Mouse (Mus musculus): ENCODE measurements around the gene Zfp644. TPM values are rescaled to one million over a fixed set of nuclear protein-coding genes. Genes with fewer than 3 reads are reported as not detected.
"Not testable (repeated sequence)": the region's sequence is repeated elsewhere in the genome, so short reads cannot be mapped to it uniquely, and the experiment has no call there.

Zfp644 gene
- polyA plus RNA-seq, 1 experiment, result 32.0 TPM

DNA sequence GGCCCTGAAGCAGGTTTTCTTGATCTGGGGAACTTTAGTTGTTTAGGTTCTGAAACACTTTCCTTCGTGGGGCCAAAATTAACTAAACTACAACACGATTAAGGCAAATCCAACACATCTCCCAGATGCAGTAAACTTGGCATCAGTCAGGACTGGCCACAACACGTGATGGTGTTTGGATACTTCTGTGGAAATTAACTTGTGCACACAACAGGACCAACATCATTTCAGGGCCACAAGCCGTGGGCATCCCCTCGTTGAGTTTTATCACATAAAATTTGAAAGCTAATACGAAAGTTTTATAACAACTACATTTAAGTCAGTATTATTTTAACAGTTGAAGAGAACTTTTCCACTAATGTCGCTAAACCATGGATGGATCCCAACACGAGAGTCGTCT lies 1.9 kb downstream of the Zfp644 start:
- Histone ChIP-seq H3K4me1 (replicated peaks; ENCODE audit: control insufficient read depth, insufficient read depth, low read length) (peaks cover 8% of the 10 kb centered on the region; the same call in 1 of the 2 replicates), H3K36me3 (ENCODE audit: control insufficient read depth, insufficient read depth, low read length) (0 out of 2 replicates have a peak, but pooled peaks cover 5% of the 10 kb centered on the region), H3K27me3 (ENCODE audit: control insufficient read depth, insufficient read depth, low read length) (no peaks in the 10 kb centered on the region), H3K27ac (ENCODE audit: control insufficient read depth, insufficient read depth, low read length) (no peak overlapping the region), H3K4me3 (ENCODE audit: control insufficient read depth, insufficient read depth, low read length) (peak overlapping the region; percentile 72)
- WGBS, result 42% methylated on average over 9 of the region's 9 CpGs
- no peak for TF ChIP-seq CTCF (IDR thresholded peaks at IDR 0.05; ENCODE audit: borderline replicate concordance, control insufficient read depth, extremely low read depth, insufficient read depth, low read length, poor library complexity)
- no peak for TF ChIP-seq POLR2A (IDR thresholded peaks at IDR 0.05; ENCODE audit: control insufficient read depth, extremely low read depth, insufficient read depth, low read length, poor library complexity)
- no peak for DNase-seq

DNA sequence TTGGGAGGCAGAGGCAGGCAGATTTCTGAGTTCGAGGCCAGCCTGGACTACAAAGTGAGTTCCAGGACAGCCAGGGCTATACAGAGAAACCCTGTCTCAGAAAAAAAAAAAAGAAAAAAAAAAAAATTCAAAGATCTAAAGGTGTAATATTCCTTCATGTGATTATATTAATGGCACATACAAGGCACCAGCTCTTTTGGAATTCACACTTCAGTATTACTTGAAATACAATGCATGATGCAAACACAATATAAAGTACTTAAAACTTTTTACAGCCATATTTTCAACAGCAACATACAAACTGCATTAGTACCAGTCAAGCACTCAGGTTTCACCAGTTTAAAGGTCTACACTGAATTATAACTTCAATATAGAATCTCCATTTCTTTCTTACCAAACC lies 2.4 kb downstream of the Zfp644 start:
- DNase-seq, result no peak
- H3K4me1 ChIP-seq (replicated peaks; ENCODE audit: control insufficient read depth, insufficient read depth, low read length), result peaks cover 8% of the 10 kb centered on the region; the same call in 1 of the 2 replicates
- 0 out of 2 replicates have a peak, but pooled peaks cover 5% of the 10 kb centered on the region for H3K36me3 ChIP-seq (ENCODE audit: control insufficient read depth, insufficient read depth, low read length)
- no peak overlapping the region for H3K4me3 ChIP-seq (ENCODE audit: control insufficient read depth, insufficient read depth, low read length)
- H3K27ac ChIP-seq (ENCODE audit: control insufficient read depth, insufficient read depth, low read length), result no peak overlapping the region
- no peak for TF ChIP-seq POLR2A (IDR thresholded peaks at IDR 0.05; ENCODE audit: control insufficient read depth, extremely low read depth, insufficient read depth, low read length, poor library complexity)
- TF ChIP-seq CTCF (IDR thresholded peaks at IDR 0.05; ENCODE audit: borderline replicate concordance, control insufficient read depth, extremely low read depth, insufficient read depth, low read length, poor library complexity), result no peak
- WGBS, result 96% methylated on average over 1 of the region's 1 CpGs
- no peaks in the 10 kb centered on the region for H3K27me3 ChIP-seq (ENCODE audit: control insufficient read depth, insufficient read depth, low read length)

DNA sequence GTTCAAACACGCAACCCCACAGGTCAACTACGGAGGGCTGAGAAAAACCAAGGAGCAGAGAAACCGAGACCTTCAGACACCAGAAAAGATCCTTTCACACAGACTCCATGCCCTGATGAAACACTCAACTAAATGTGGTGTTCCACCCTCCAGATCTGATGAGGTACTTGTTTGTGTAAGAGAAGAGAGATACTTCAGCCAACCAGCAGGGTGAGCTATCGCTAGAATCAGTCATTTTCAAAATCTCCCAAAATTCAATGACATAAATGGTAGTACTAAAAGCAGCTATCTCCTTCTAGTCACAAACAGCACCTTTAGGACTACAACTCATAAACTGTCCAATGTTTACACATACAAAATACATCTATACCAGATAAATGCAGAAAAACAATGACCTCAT lies 4.1 kb downstream of the Zfp644 start:
- no peak for TF ChIP-seq CTCF (IDR thresholded peaks at IDR 0.05; ENCODE audit: borderline replicate concordance, control insufficient read depth, extremely low read depth, insufficient read depth, low read length, poor library complexity)
- no peak for TF ChIP-seq POLR2A (IDR thresholded peaks at IDR 0.05; ENCODE audit: control insufficient read depth, extremely low read depth, insufficient read depth, low read length, poor library complexity)
- Histone ChIP-seq H3K27ac (ENCODE audit: control insufficient read depth, insufficient read depth, low read length) (no peak overlapping the region), H3K4me1 (replicated peaks; ENCODE audit: control insufficient read depth, insufficient read depth, low read length) (peaks cover 8% of the 10 kb centered on the region; the same call in 1 of the 2 replicates), H3K4me3 (ENCODE audit: control insufficient read depth, insufficient read depth, low read length) (no peak overlapping the region), H3K36me3 (ENCODE audit: control insufficient read depth, insufficient read depth, low read length) (0 out of 2 replicates have a peak, but pooled peaks cover 5% of the 10 kb centered on the region), H3K27me3 (ENCODE audit: control insufficient read depth, insufficient read depth, low read length) (no peaks in the 10 kb centered on the region)
- peak; percentile 56 for DNase-seq
- WGBS, result 79% methylated on average over 4 of the region's 4 CpGs

DNA sequence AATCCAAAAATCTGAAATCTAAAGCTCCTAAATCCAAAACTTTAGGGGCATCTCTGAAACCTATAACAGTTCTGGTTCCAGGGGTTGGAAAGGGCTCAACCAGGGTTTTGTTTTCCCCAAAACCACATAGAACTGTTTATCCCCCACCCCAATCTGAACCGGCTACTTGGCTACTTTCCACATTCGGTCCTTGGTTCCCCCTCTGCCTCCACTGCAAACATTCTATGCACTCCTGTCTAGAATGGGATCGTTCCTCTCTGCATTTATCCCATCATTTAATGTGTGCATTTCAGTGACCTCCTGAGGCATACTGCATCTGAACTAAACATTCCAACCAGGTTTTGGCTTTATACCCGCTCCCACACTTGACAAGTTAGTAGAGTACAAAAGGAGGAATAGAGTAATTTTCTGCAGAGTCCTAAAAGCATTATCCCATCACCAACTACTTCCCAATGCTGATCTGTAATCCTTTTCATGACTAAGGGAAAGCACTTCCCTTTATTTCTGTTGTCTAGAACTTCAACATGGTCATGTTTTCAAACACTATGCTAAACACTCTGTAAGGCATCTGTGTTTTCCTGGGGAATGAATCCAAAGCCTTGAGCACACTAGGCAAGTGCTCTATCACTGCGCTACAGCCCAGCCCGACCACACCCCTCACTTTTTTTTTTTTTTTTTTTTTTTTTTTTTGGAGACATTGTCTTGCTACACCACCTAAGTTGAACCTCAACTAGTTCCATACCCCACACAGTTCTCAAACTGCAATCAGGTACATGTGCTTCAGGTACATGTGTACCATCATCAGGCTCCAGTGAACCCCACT lies 16.2 kb downstream of the Zfp644 start:
- no peak overlapping the region for H3K27ac ChIP-seq (ENCODE audit: control insufficient read depth, insufficient read depth, low read length)
- TF ChIP-seq POLR2A (IDR thresholded peaks at IDR 0.05; ENCODE audit: control insufficient read depth, extremely low read depth, insufficient read depth, low read length, poor library complexity) (no peak), CTCF (IDR thresholded peaks at IDR 0.05; ENCODE audit: borderline replicate concordance, control insufficient read depth, extremely low read depth, insufficient read depth, low read length, poor library complexity) (no peak)
- peaks cover 6% of the 10 kb centered on the region for H3K4me1 ChIP-seq (replicated peaks; ENCODE audit: control insufficient read depth, insufficient read depth, low read length)
- no peaks in the 10 kb centered on the region for H3K27me3 ChIP-seq (ENCODE audit: control insufficient read depth, insufficient read depth, low read length)
- WGBS, result 94% methylated on average over 6 of the region's 6 CpGs
- H3K36me3 ChIP-seq (ENCODE audit: control insufficient read depth, insufficient read depth, low read length), result no peaks in the 10 kb centered on the region
- DNase-seq, result no peak
- H3K4me3 ChIP-seq (ENCODE audit: control insufficient read depth, insufficient read depth, low read length), result no peak overlapping the region

DNA sequence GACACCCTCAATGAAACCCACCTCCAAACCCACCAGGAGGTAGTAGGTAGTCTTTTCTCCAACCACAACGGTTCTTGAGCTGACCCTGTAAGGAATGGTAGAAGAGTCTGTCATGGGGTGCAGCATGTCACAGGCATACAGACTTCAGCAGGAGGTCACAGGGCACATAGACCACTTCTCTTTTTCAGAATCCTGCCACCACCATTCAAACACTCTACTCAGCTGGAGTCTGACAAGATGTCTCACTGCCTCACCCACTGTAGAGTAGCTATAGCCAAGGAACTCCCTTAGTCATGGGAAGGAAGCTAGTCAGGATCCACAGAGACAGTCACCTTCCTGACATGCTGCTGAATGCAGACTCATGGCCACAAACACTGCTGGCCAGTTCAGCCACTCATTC lies 17.4 kb downstream of the Zfp644 start:
- Histone ChIP-seq H3K4me3 (ENCODE audit: control insufficient read depth, insufficient read depth, low read length) (no peak overlapping the region), H3K27me3 (ENCODE audit: control insufficient read depth, insufficient read depth, low read length) (no peaks in the 10 kb centered on the region), H3K27ac (ENCODE audit: control insufficient read depth, insufficient read depth, low read length) (no peak overlapping the region), H3K4me1 (replicated peaks; ENCODE audit: control insufficient read depth, insufficient read depth, low read length) (peaks cover 6% of the 10 kb centered on the region), H3K36me3 (ENCODE audit: control insufficient read depth, insufficient read depth, low read length) (no peaks in the 10 kb centered on the region)
- TF ChIP-seq CTCF (IDR thresholded peaks at IDR 0.05; ENCODE audit: borderline replicate concordance, control insufficient read depth, extremely low read depth, insufficient read depth, low read length, poor library complexity) (no peak), POLR2A (IDR thresholded peaks at IDR 0.05; ENCODE audit: control insufficient read depth, extremely low read depth, insufficient read depth, low read length, poor library complexity) (no peak)
- 34% methylated on average over 1 of the region's 1 CpGs for WGBS
- DNase-seq, result no peak

DNA sequence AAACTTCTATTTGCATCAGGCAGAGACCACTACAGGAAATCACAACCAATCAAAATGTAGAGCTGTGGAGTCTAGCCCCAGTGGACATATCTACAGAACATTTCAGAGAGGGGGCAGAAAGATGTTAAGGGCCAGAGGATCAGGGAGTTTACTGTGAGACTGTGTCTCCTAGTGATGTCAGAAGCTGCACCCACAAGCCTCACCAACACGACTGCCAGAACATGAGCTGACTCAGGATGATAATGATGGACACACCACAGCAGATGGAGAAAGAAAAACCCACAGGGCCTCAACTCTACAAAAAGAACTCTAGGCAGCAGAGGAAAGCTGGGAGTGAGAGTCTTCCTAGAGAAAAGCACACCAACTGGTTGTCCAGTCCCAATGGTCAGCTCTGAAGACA lies 18.3 kb downstream of the Zfp644 start:
- H3K4me1 ChIP-seq (replicated peaks; ENCODE audit: control insufficient read depth, insufficient read depth, low read length); DNase-seq; H3K4me3 ChIP-seq (ENCODE audit: control insufficient read depth, insufficient read depth, low read length); H3K36me3 ChIP-seq (ENCODE audit: control insufficient read depth, insufficient read depth, low read length); H3K27me3 ChIP-seq (ENCODE audit: control insufficient read depth, insufficient read depth, low read length); H3K27ac ChIP-seq (ENCODE audit: control insufficient read depth, insufficient read depth, low read length): not testable (repeated sequence)
- WGBS, result 11% methylated on average over 1 of the region's 1 CpGs
